Mouse (Mus musculus): Measurements from ENCODE around the gene Cacnb4.

Gene Cacnb4

DNA sequence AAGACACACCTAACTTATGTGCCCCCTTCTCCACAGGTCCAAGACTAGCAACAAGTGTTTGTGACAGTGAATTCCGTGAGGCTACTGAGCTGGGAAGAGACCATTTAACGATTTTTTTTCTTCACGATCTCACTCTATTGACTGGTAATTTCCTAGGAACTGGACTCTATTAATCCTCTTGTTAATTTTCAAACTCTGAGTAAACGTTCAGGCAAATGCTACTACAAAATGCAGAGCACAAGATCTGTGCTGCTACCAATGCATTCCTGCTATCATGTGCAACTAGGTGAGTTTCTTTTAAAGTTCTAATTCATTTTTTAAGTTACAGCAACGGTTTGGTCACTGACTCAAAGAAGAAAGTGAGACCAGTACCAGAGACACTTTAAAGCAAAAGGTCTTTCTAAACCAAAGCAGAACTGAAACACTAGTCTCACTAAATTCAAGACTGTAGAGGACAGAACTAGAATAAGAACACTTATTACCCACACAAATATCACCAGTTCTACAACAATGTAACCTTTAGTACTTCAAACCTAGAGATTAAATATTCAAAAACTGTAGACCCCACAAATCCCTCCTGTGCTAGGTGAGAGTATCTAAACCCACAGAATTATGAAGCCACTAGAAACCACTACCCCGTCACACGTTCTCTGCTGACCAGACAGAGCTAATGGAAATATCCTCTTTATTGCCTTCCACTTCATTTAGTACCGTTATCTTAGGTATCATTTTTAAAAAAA, 253.6 kb downstream of the Cacnb4 start:
- DNase-seq (ENCODE audit: low spot score): no peak

DNA sequence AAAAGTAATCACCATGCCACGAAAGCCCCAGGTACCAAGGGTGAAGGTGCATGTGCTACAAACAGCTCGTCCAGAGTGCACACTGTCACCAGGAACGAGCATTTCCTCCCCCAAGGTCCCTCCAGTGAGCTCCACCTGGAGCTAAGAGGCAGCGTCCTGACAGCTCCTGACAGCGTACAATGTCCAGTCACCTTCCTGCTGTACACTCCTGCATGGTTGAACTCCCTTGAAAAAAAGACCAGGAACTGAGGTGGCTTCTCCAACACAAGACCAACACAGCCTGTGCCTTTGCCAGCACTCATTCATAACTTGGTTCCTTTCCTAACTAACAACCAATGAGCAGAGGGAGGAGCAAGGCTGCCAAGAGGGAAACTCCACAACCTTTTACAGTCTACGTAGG, 255.4 kb downstream of the Cacnb4 start:
- DNase-seq (ENCODE audit: low spot score): no peak

DNA sequence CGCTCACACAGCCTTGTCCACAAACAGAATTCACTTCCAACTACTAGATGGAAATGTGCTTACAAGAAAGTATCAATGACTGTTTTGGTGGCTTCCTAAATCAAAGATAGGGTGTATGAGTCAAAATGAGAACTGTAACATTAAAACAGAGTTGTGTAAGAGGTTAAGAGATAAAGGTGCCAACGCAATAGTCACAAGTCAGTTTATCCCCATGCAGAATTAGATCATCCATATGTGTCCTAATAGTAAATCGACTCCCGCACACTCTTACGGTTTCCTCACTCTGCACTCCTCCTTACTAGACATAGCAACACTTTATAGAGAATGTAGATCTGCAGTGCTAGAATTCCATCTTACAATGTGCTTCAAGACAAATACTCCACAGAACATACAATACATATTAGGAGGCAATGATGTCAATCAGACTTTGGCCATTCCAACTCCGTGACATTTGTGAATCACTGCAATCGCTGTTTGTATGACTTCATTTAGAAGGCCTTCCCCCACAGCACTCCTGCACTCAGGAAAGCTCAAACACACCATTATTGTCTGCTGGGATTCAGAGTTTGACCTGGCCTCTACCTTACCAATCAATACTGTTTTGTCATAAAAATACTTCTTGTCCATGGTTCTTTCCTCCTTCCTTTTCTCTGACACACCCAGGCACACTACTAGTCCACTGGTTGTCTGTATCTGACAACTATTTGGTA, 256.5 kb downstream of the Cacnb4 start:
- DNase-seq (ENCODE audit: low spot score): no peak

DNA sequence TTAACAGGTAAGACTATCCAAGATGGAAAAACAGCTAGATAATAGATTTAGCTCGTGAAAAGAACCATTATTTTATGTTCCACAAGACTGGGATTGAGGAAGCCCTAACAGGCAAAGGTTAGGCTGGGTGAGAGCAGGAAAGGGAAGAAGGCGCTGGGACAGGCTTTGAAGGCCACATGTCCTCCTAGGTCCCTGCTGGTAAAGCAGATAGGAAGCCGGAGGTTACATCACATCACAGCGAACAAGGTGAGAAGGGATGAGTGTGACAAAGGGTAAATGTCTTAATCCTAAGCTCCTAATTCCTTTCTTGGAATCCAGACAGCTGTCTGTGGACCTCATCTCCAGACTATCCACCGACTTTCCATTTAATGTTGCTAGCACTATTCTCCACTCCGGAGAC, 257.3 kb downstream of the Cacnb4 start:
- DNase-seq (ENCODE audit: low spot score): no peak

DNA sequence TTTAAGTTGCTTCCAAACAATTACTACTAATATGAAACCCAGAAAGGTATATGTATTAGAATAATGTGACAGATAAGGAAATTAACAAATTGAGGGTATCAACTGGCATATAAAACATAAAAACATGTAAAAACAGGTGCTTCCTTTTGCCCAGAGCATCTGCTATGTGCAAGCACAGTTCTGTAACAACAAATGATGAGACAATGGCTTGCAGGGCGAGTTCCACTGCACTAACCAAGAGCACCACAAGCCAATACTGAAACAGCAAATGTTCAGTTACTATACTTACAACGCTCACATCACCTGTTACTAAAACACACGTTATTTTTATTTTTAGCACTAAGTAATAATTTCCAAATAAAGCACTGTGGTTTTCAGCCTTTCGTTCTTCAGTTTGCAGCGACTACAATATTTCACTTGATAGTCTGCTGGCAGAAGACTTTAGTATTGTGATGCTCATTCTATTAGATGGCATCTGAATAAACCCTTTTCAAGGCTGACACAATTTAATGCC, 264.1 kb downstream of the Cacnb4 start:
- DNase-seq (ENCODE audit: low spot score): no peak

DNA sequence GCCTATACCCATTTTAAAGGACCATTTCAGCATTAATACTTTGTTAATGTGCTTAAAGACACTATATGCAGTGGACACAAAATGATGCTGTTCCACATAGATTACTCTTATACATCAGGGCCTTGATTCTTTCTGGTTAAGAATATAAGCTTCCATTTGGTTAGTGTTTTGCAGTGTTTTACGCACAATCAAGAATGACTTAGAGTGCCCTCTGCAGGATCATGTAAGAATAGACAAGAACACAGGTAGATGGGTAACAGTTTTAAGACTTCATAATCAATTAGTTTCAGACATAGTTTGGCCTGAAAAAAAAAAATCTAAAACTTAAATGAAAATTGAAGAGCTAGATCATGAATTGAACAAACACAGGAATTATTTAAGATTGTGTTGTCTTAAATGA, 270.2 kb downstream of the Cacnb4 start:
- no peak for DNase-seq (ENCODE audit: low spot score)

DNA sequence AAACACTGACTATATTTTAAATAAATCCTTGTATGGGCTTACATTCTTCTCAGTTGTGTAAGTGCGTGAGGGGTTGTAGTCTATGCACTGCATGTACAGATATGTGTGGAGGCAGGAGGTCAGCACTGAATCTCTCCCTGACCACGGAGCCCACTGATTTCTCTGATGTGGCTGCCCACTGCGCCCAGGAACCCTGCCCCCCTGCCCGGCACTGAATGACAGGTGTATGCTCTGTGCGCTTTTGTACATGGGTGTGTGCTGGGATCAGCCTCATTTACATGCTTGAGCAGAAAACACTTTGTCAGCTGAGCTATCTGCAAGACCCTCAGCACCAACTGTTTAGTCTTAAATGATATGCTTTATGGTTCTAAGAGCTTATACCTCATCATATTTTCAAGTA, 271.4 kb downstream of the Cacnb4 start:
- no peak for DNase-seq (ENCODE audit: low spot score)

DNA sequence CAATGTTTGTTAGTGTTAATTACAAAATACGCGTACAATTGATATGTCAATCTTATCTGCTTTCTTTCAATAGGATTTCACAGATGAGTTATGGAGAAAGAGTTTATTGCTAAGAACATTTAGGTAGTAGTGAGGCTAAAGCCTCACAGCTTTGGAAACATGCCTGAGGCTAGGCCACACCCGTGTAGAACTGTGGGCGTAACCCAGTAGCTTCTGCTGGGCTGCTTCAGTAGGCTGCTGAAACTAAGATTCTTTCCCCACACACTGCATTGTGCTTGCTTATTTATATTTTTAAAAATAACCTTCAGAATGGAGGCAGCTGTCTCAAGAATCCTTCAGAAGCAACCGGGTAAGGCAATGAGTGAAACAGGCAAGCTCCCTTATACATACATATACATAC, 282.1 kb downstream of the Cacnb4 start:
- no peak for DNase-seq (ENCODE audit: low spot score)

DNA sequence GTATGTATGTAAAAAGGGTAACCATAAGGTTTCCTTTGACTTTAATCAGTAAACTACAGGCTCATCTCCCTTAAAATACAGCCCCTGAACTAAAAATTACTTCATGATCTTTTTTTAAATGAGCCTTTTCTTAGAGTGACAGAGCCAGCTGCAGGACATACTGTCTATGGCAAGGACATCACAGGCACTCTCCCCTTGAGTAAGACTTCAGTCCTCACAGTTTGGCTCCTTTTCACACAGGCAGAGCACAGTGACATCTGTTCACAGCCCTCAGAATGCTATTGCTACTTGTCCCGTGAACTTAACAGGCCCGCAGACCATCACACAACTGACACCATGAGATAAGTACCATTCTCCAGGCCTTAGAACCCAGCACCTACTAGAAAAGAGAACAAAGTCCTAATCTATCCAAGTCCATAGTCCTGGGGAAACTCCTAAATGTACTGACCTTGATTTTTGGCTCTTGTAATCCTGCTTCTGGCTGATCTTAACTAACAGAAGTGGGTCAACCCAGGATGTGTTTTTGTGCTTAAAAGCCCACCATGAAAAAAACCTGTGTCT, 286.1 kb downstream of the Cacnb4 start:
- DNase-seq (ENCODE audit: low spot score): no peak

DNA sequence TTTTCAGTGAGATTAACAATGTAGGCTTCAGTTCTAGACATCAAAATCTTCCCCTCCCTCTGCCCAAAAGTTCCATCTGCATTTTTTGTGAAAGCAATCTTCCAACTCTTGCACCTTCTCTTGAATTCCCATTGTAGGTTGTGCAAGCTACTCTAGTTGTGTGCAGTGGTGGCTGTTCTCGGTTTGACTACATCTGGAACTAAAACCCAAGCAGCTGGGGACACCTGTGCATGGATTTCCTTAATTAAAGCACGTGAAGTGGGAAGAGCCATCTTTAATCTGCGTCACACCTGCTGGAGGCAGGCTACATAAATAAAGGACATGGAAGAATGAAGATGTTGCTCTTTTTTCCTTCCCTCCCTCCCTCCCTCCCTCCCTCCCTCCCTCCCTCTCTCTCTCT, 286.7 kb downstream of the Cacnb4 start:
- no peak for DNase-seq (ENCODE audit: low spot score)

DNA sequence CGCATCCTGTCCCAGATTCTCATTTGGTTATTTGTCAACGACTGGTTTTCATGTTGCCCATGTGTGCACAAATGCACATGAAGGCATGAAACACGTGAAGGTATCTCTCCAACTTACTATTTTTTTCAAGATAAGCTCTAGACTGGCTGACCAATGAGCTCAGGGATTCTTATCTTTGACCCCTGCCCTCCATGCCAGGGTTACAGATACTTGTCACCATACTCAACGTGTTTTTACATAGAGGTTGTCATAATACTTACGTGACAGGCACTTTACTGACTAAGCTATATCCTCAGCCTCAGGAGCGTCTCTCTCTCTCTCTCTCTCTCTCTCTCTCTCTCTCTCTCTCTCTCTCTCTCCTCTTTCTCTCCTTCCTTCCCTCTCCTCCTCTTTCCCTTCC, 290.2 kb downstream of the Cacnb4 start:
- DNase-seq (ENCODE audit: low spot score): no peak

DNA sequence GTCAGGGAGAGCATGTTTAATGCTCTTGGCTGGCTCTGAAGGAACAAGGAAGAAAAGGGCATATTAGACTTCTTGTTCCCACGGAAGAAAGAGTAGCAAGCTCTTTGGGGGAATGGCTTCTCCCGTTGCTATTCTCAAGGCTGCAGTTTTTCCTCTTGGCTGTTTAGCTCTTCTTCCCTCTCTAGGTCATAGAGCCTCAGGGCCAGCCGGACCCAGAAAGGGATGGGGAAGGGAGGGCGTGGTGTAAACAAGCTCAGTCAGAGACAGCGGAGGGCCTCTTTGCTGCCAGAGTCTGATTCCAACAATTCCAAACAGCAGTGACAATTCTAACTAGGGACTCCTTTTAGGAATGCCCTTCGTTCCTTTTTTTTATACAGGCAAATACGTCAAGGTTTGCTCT, 290.6 kb downstream of the Cacnb4 start:
- peak; percentile 43 for DNase-seq (ENCODE audit: low spot score)

DNA sequence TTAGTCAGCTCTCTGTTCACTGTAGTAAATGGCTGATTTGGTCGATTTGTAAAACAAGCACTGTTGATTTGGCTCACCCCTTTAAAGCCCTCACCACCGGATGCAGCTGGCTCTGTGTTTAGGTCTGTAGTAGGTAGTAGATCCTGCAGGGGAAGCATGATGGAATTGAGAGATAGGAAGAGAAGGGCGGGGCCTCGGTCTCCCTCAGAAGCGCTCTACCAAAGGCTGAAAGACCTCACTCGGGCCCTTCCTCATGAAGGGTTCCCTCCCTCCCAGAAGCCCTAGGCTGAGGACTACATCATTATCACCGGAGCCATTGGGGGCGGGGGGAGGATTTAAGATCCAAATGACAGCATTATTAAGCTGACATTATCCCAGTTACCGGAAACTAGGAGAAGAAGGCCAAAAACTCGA, 297.8 kb downstream of the Cacnb4 start:
- DNase-seq (ENCODE audit: low spot score): no peak

DNA sequence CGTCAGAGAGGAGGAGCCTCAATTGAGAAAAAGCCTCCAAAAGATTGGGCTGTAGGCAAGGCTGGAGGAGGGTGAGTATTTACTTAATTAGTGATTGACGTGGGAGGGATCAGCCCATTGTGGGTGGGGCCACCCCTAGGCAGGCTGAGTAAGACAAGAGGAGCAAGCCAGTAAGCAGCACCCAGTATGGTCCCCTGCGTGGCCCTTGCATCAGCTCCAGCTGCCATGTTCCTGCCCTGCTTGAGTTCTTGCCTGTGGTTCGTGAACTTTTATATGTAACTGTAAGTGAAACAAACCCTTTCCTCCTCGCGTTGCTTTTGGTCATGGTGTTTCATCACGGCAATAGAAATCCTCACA, 298.2 kb downstream of the Cacnb4 start, which contains the start of gene Neb:
Neb (minus strand) TSS at position 27 of the 357 bp plus-strand sequence.
- no peak for DNase-seq (ENCODE audit: low spot score)

Measured in testis, postnatal 10 days (tissue).